Mouse (Mus musculus) forebrain, postnatal 0 days (tissue): ENCODE measurements around the gene Urad. TPM values are rescaled to one million over a fixed set of nuclear protein-coding genes. Genes with fewer than 3 reads are reported as not detected.

Experiments
- ATAC-seq: fragments of 200-750 bp; cut with Nextera tagmentation; 2 replicates; pipeline ENCODE4 v1.8.0; 2017; ENCODE audit warnings: mild to moderate bottlenecking, moderate library complexity
- DNase-seq: peaks from one replicate; pipeline ENCODE4 v3.0.0-alpha.2; 2015
- H3K27ac ChIP-seq: fragments of 300-500 bp; sonication (generic); 2 replicates; pipeline ENCODE4 v1.5.1; 2014; ENCODE audit warnings: low read depth, mild to moderate bottlenecking, antibody characterized with exemption, low read length, moderate library complexity, mixed read lengths
- H3K27me3 ChIP-seq: fragments of 300-500 bp; sonication (generic); 2 replicates; pipeline ENCODE4 v1.6.1; 2014; ENCODE audit warnings: mild to moderate bottlenecking, low read length, mixed read lengths; ENCODE audit not compliant: insufficient read depth
- H3K36me3 ChIP-seq: fragments of 300-500 bp; sonication (generic); 2 replicates; pipeline ENCODE4 v1.6.1; 2014; ENCODE audit warnings: mild to moderate bottlenecking, moderate library complexity; ENCODE audit not compliant: insufficient read depth
- H3K4me1 ChIP-seq: fragments of 300-500 bp; sonication (generic); 2 replicates; pipeline ENCODE4 v1.6.1; 2014; ENCODE audit warnings: antibody characterized with exemption; ENCODE audit not compliant: insufficient read depth
- H3K4me2 ChIP-seq: fragments of 300-500 bp; sonication (generic); 2 replicates; pipeline ENCODE4 v1.6.1; 2014; ENCODE audit warnings: low read depth, mild to moderate bottlenecking, moderate library complexity
- H3K4me3 ChIP-seq: fragments of 300-500 bp; sonication (generic); 2 replicates; pipeline ENCODE4 v1.5.1; 2014; ENCODE audit warnings: low read depth, low read length, mixed read lengths
- H3K9ac ChIP-seq: fragments of 300-500 bp; sonication (generic); 2 replicates; pipeline ENCODE4 v1.6.1; 2014; ENCODE audit warnings: mild to moderate bottlenecking
- H3K9me3 ChIP-seq: fragments of 300-500 bp; sonication (generic); 2 replicates; pipeline ENCODE4 v1.6.1; 2016; ENCODE audit warnings: low read length
- CTCF ChIP-seq: sonication (generic); IDR thresholded peaks from 2 replicates; pipeline ENCODE4 v1.5.1; 2016; ENCODE audit warnings: antibody characterized with exemption, control low read depth, low read depth
- WGBS: fragments of 180-500 bp; shearing (Covaris S2); extraction: QIAGEN DNeasy Blood & Tissue Kit; methylation state at CpG from one replicate; pipeline ENCODE4 v1.1.7; 2014; 5-methylcytosine and 5-hydroxymethylcytosine counted together
- polyA plus RNA-seq: library from polyadenylated mRNA; unstranded; fragments of >200 nt; fragmentation: Nextera tagmentation; extraction: Ambion mirVana; gene quantifications from 2 replicates; pipeline ENCODE4 v1.2.1, GENCODE M21; 2015
- total RNA-seq: library from RNA; depleted of rRNA; stranded (reverse); fragments of >200 nt; gene quantifications from 2 replicates; pipeline ENCODE4 v1.2.3, GENCODE M21; 2014

The Urad gene
- total and polyA plus RNA-seq, 2 experiments from 2014 or later = not detected

DNA sequence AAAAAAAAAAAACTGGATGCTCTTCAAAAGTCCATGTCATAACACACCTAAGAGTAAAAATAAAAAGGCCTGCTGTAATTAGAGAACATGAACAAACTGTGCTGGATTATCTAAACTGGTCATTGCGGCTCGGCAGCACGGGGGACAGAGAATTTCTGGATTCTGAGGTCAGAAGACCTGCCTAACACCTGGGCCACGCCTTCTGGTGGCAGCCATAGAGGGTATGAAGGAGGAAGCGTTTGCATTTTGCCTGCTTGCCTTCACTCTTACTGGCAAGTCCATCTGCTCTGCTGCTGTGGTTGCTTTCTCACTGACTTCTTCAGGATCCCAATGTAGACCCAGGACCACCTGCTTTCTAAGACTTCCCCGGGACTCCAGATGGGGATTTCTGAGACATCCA lies 20.7 kb upstream of the Urad start:
- Histone ChIP-seq H3K27me3 (no peaks in the 10 kb centered on the region), H3K36me3 (no peaks in the 10 kb centered on the region), H3K9me3 (no peaks in the 10 kb centered on the region), H3K27ac (no peak overlapping the region), H3K4me1 (no peaks in the 10 kb centered on the region), H3K4me2 (no peak overlapping the region), H3K4me3 (no peak overlapping the region), H3K9ac (no peak overlapping the region)
- TF ChIP-seq CTCF = no peak
- DNase-seq (no peak), ATAC-seq (no peak)
- 90% methylated on average over 6 of the region's 6 CpGs for WGBS

DNA sequence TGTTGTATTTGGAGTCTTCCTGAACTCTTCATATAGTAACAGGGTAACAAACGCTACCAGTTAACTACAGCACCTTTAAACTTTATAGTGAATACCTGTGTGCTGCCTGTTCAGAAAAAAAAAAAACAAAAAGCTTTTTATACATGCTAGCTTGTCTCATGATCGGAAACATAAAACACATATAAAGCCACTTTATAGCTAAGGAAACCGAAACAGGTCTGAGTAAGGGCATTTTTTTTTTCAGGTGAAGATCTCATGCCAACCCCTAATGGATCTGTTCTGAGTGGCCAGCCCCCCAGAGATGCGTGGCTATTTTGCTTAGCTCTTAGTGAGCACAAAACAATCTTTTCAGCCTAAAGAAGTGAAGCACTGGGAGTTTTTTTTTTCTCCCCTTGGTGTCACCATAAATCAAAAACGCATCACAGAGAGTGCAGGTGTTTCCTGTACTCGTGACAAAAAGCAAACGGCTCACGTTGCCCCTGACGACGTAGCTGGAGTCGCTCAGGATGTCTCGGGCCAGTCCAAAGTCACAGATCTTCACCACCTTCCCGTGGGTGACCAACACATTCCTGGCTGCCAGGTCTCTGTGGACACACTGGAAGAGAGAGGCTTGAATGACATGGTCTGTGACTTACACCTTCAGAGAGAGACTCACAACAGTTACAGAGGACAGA lies 18.6 kb upstream of the Urad start:
- DNase-seq (no peak), ATAC-seq (no peak)
- no peaks in the 10 kb centered on the region for H3K9me3 ChIP-seq
- no peak overlapping the region for H3K4me2 ChIP-seq
- no peak for TF ChIP-seq CTCF
- no peak overlapping the region for H3K4me3 ChIP-seq
- no peaks in the 10 kb centered on the region for H3K36me3 ChIP-seq
- no peaks in the 10 kb centered on the region for H3K4me1 ChIP-seq
- 76% methylated on average over 13 of the region's 13 CpGs for WGBS
- H3K27me3 ChIP-seq = no peaks in the 10 kb centered on the region
- H3K9ac ChIP-seq = no peak overlapping the region
- no peak overlapping the region for H3K27ac ChIP-seq

DNA sequence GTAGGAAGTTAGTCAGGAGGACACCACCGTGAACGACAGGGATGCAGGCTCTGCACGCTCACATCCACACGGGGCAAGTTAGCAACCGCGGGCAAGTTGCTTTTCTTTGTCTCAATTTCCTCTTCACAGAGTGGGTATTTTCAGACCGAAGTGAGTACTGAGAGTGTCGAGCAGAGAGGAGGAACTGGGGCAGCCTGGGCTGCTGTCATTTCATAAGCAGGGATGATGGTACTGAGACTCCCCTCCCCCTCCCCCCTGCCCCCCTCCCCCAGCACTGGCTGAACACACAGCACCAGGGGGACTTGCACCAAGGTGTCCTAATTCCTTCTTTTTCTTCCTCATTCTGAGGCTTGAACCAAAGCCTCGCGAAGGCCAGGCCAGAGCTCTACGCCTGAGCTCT lies 17.3 kb upstream of the Urad start:
- no peaks in the 10 kb centered on the region for H3K9me3 ChIP-seq
- no peak overlapping the region for H3K4me3 ChIP-seq
- no peaks in the 10 kb centered on the region for H3K27me3 ChIP-seq
- ATAC-seq (no peak), DNase-seq (no peak)
- no peaks in the 10 kb centered on the region for H3K36me3 ChIP-seq
- H3K27ac ChIP-seq = no peak overlapping the region
- no peak overlapping the region for H3K4me2 ChIP-seq
- no peak overlapping the region for H3K9ac ChIP-seq
- 85% methylated on average over 11 of the region's 11 CpGs for WGBS
- no peaks in the 10 kb centered on the region for H3K4me1 ChIP-seq
- TF ChIP-seq CTCF = no peak

DNA sequence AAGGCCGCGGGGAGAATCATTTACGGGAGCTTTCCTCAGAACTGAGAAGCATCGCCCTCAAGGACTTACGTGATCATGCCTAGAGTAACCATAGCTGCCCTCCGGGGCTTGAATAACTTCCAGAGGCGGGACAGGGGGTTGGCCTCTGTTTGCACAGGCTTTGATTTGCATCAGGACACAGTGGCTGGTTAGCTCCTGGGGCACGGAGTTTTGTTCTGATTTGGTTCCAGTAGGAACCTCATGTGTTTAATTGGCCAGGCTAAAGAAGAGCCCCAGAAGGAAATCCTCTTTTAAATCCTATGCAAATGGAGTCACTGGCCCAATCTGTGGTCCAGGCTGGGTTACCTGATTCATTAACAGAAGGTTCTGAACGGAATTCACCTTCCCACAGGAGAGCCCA lies 16.7 kb upstream of the Urad start:
- no peak overlapping the region for H3K27ac ChIP-seq
- DNase-seq (no peak), ATAC-seq (no peak)
- H3K36me3 ChIP-seq = no peaks in the 10 kb centered on the region
- H3K4me2 ChIP-seq = no peak overlapping the region
- no peak for TF ChIP-seq CTCF
- no peak overlapping the region for H3K9ac ChIP-seq
- no peaks in the 10 kb centered on the region for H3K9me3 ChIP-seq
- 48% methylated on average over 9 of the region's 9 CpGs for WGBS
- no peaks in the 10 kb centered on the region for H3K27me3 ChIP-seq
- H3K4me1 ChIP-seq = no peaks in the 10 kb centered on the region
- no peak overlapping the region for H3K4me3 ChIP-seq

DNA sequence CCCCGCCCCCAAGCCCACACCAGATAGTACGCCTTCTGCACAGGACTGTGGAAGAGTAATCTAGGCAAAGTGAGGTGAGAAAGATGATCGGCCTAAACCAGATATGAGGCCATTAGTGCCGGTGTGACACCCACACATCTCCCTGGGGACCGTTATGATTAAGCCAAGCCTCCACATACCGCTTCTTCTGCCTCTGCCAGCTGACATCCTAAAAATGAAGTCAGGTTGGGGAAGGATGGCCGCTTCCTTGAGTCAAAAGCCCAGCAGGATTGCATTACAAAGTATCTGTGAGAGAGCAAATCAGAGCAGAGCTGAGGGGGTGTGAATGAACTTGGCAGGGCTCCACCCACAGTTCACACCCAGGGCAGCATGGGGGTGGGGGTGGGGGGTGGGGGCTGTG lies 10.5 kb upstream of the Urad start:
- no peaks in the 10 kb centered on the region for H3K9me3 ChIP-seq
- H3K9ac ChIP-seq = no peak overlapping the region
- H3K27ac ChIP-seq = no peak overlapping the region
- no peak overlapping the region for H3K4me3 ChIP-seq
- H3K4me1 ChIP-seq = no peaks in the 10 kb centered on the region
- DNase-seq = no peak
- H3K27me3 ChIP-seq = no peaks in the 10 kb centered on the region
- WGBS = 53% methylated on average over 7 of the region's 7 CpGs
- no peak overlapping the region for H3K4me2 ChIP-seq
- no peak for TF ChIP-seq CTCF
- ATAC-seq = no peak
- no peaks in the 10 kb centered on the region for H3K36me3 ChIP-seq

DNA sequence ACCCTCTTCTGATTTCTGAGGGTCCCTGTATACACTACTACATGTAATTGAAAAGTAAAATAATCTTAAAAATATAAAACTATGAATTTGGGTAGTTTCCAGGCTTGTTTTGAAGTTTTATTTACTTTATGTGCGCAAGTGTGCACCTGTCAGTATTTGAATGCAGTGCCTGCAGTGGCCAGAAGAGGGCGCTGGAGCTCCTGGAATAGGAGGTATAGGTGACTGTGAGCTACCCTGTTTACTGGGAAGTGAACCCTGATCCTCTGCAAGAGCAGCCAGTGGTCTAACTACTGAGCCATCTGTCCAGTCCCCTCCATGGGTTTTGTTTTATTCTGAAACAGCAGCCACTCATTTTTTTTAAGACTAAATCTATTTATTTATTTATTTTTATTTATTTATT lies 9.3 kb upstream of the Urad start:
- no peaks in the 10 kb centered on the region for H3K27me3 ChIP-seq
- WGBS = 45% methylated on average over 2 of the region's 2 CpGs

DNA sequence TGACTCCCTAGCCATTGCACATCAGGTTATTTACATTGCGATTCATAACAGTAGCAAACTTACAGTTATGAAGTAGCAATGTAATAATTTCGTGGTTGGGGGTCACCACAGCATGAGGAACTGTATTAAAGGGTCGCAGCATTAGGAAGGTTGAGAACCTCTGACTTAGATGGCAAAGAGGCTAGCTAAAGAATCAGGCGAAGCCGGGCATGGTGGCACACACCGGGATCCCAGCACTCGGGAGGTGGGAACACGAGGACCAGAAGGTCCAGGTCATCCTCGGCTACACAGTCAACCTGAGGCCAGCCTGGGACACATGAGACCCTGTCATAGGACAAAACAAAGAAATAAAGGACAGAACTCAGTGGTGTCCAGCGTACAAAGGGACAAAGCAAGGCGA lies 7.7 kb upstream of the Urad start:
- ATAC-seq (no peak), DNase-seq (no peak)
- H3K27me3 ChIP-seq = no peaks in the 10 kb centered on the region
- no peaks in the 10 kb centered on the region for H3K4me1 ChIP-seq
- no peak for TF ChIP-seq CTCF
- no peak overlapping the region for H3K4me2 ChIP-seq
- no peaks in the 10 kb centered on the region for H3K36me3 ChIP-seq
- H3K27ac ChIP-seq = no peak overlapping the region
- H3K9me3 ChIP-seq = no peaks in the 10 kb centered on the region
- H3K9ac ChIP-seq = no peak overlapping the region
- H3K4me3 ChIP-seq = no peak overlapping the region
- 83% methylated on average over 11 of the region's 11 CpGs for WGBS

More for the DNA sequence above, 9.3 kb upstream of the Urad start:
- H3K4me1 ChIP-seq = no peaks in the 10 kb centered on the region
- peak; percentile 47 for DNase-seq
- H3K36me3 ChIP-seq = no peaks in the 10 kb centered on the region
- no peak for ATAC-seq
- peak; percentile 69 for TF ChIP-seq CTCF
- no peak overlapping the region for H3K27ac ChIP-seq
- no peaks in the 10 kb centered on the region for H3K9me3 ChIP-seq
- H3K4me2 ChIP-seq = no peak overlapping the region
- no peak overlapping the region for H3K4me3 ChIP-seq
- no peak overlapping the region for H3K9ac ChIP-seq
